ENCODE assay signal across 14 mouse cellular contexts in genomic region chr11:11691324-11692058, GRCm38 (mm10). TPM values are rescaled to one million over a fixed set of nuclear protein-coding genes. Genes with fewer than 3 reads are reported as not detected.
DNase-seq lines count a peak whose midpoint lies in the region; ATAC-seq and TF ChIP-seq lines count a peak whose summit lies in the region.
"Had no signal": no experiment of that assay in that cellular context is flagged by ENCODE, and none has a peak within 500 bp of the region (broad histone marks: within the 10 kb centered on the region; RNA-seq: fewer than 3 reads in every experiment).

No protein-coding gene starts in this region.

- WGBS in liver, adult 2 months: 77% methylated on average over 14 of the region's 14 CpGs
- 43% methylated on average over 14 of the region's 14 CpGs for WGBS in liver, embryonic 12.5 days (ENCODE audit: insufficient replicate concordance)
- WGBS in hindbrain, embryonic 13.5 days: 90% methylated on average over 14 of the region's 14 CpGs
- 93% methylated on average over 14 of the region's 14 CpGs for WGBS in forebrain, embryonic 13.5 days

- no peak for TF ChIP-seq POLR2A in liver, adult 2 months (IDR thresholded peaks at IDR 0.05; ENCODE audit: extremely low read depth, insufficient read depth, low read length)
- peak; percentile 68 for TF ChIP-seq POLR2A in CH12.LX (IDR thresholded peaks at IDR 0.05; ENCODE audit: low read depth, low read length)

- H3K9ac ChIP-seq in liver, adult 2 months (ENCODE audit: low read depth, low read length): no peak overlapping the region
- H3K9ac ChIP-seq in CH12.LX (ENCODE audit: insufficient read depth, low read depth): peak overlapping the region; percentile 99
- peak overlapping the region; percentile 19; the same call in 1 of the 2 replicates for H3K9ac ChIP-seq in liver, embryonic 12.5 days
- H3K9ac ChIP-seq in hindbrain, embryonic 13.5 days: no peak overlapping the region
- H3K9ac ChIP-seq in forebrain, embryonic 13.5 days: no peak overlapping the region
- H3K9ac ChIP-seq: embryonic facial prominence, embryonic 15.5 days had no signal

- dilution Hi-C loops in CH12.LX (cut with MboI; ENCODE audit: extremely low pct_ligation_motif_present, extremely low pct_unique_long_range_greater_than_20kb, low sequenced_read_pairs): no loop called here

- H3K27ac ChIP-seq in liver, adult 2 months (replicated peaks; ENCODE audit: insufficient read depth, low read depth, low read length): no peak overlapping the region
- H3K27ac ChIP-seq in CH12.LX (ENCODE audit: insufficient read depth, low read depth): peak overlapping the region; percentile 90
- peak overlapping the region; percentile 89 for H3K27ac ChIP-seq in liver, embryonic 12.5 days
- H3K27ac ChIP-seq in hindbrain, embryonic 13.5 days: no peak overlapping the region
- no peak overlapping the region for H3K27ac ChIP-seq in forebrain, embryonic 13.5 days
- H3K27ac ChIP-seq: embryonic facial prominence, embryonic 15.5 days had no signal

- no peak for TF ChIP-seq CTCF in liver, adult 2 months (IDR thresholded peaks at IDR 0.05; ENCODE audit: low read depth, low read length)
- no peak for TF ChIP-seq CTCF in CH12.LX (conservative IDR thresholded peaks at IDR 0.05 in 1 of 2, IDR thresholded peaks at IDR 0.05 in 1 of 2; ENCODE audit: low read depth in 2 of 2, low read length in 2 of 2)

- no peaks in the 10 kb centered on the region for H3K79me2 ChIP-seq in liver, adult 2 months (ENCODE audit: control insufficient read depth, insufficient read depth, low read length)
- peaks cover 45% of the 10 kb centered on the region for H3K79me2 ChIP-seq in CH12.LX (replicated peaks; ENCODE audit: control insufficient read depth, extremely low read depth, insufficient read depth, poor library complexity, severe bottlenecking)

- in situ Hi-C loops in CH12.LX (cut with MboI; ENCODE audit: low pct_ligation_motif_present, low pct_unique_long_range_greater_than_20kb, low sequenced_read_pairs): loop anchor here (25.0 kb wide), 1 partner anchor 271 kb away; no protein-coding TSS in a partner anchor

- peaks cover 2% of the 10 kb centered on the region; the same call in 1 of the 2 replicates for H3K27me3 ChIP-seq in liver, adult 2 months (ENCODE audit: control insufficient read depth, insufficient read depth, low read length)
- no peaks in the 10 kb centered on the region for H3K27me3 ChIP-seq in CH12.LX (replicated peaks)
- H3K27me3 ChIP-seq in liver, embryonic 12.5 days (replicated peaks): no peaks in the 10 kb centered on the region
- H3K27me3 ChIP-seq in hindbrain, embryonic 13.5 days: peaks cover 30% of the 10 kb centered on the region
- peaks cover 14% of the 10 kb centered on the region for H3K27me3 ChIP-seq in forebrain, embryonic 13.5 days

- no peak for ATAC-seq in liver, embryonic 12.5 days
- ATAC-seq in neutrophil, adult 5-6 weeks (ENCODE audit: extremely low read depth, insufficient number of reproducible peaks, low FRiP score, poor library complexity, severe bottlenecking): peak; percentile 51; the same call in 1 of the 2 replicates
- ATAC-seq in hindbrain, embryonic 13.5 days (ENCODE audit: low FRiP score): no peak
- no peak for ATAC-seq in forebrain, embryonic 13.5 days

- H3K36me3 ChIP-seq in liver, adult 2 months (ENCODE audit: control insufficient read depth, insufficient read depth, low read length): no peaks in the 10 kb centered on the region
- H3K36me3 ChIP-seq in CH12.LX (replicated peaks in 1 of 2; ENCODE audit: control insufficient read depth in 1 of 2, insufficient read depth in 1 of 2, low read length in 1 of 2): peaks cover 0 to 16% of the 10 kb centered on the region in 2 experiments
- peaks cover 13% of the 10 kb centered on the region; the same call in 1 of the 2 replicates for H3K36me3 ChIP-seq in liver, embryonic 12.5 days
- H3K36me3 ChIP-seq in hindbrain, embryonic 13.5 days: no peaks in the 10 kb centered on the region
- no peaks in the 10 kb centered on the region for H3K36me3 ChIP-seq in forebrain, embryonic 13.5 days (ENCODE audit: poor library complexity, severe bottlenecking)
- H3K36me3 ChIP-seq: embryonic facial prominence, embryonic 15.5 days had no signal

- no peak overlapping the region for H3K4me3 ChIP-seq in liver, adult 2 months (ENCODE audit: insufficient read depth, low read depth, low read length)
- H3K4me3 ChIP-seq in CH12.LX (replicated peaks in 1 of 3; ENCODE audit: low read depth in 2 of 3, low read length in 2 of 3, poor library complexity in 1 of 3): peak overlapping the region; percentile 44 to 53 (median 51)
- H3K4me3 ChIP-seq in liver, embryonic 12.5 days: peak overlapping the region; percentile 34
- no peak overlapping the region for H3K4me3 ChIP-seq in hindbrain, embryonic 13.5 days
- H3K4me3 ChIP-seq in forebrain, embryonic 13.5 days: no peak overlapping the region
- H3K4me3 ChIP-seq: embryonic facial prominence, embryonic 15.5 days had no signal

- no peak; the same call in 1 of the 2 replicates for TF ChIP-seq RAD21 in CH12.LX (IDR thresholded peaks at IDR 0.05; ENCODE audit: low read depth, low read length)

- H3K9me3 ChIP-seq in CH12.LX (replicated peaks; ENCODE audit: low read length): peaks cover 2% of the 10 kb centered on the region
- H3K9me3 ChIP-seq in liver, embryonic 12.5 days (replicated peaks): no peaks in the 10 kb centered on the region
- H3K9me3 ChIP-seq in hindbrain, embryonic 13.5 days: no peaks in the 10 kb centered on the region
- H3K9me3 ChIP-seq in forebrain, embryonic 13.5 days (replicated peaks): no peaks in the 10 kb centered on the region
- H3K9me3 ChIP-seq: embryonic facial prominence, embryonic 15.5 days had no signal

- no peaks in the 10 kb centered on the region for H3K4me1 ChIP-seq in liver, adult 2 months (ENCODE audit: control insufficient read depth, insufficient read depth, low read length)
- peaks cover 25 to 67% of the 10 kb centered on the region in 2 experiments for H3K4me1 ChIP-seq in CH12.LX (ENCODE audit: control insufficient read depth in 1 of 2, insufficient read depth in 2 of 2)
- H3K4me1 ChIP-seq in liver, embryonic 12.5 days: peaks cover 77% of the 10 kb centered on the region
- H3K4me1 ChIP-seq in hindbrain, embryonic 13.5 days (replicated peaks): peaks cover 5% of the 10 kb centered on the region
- H3K4me1 ChIP-seq in forebrain, embryonic 13.5 days: peaks cover 1% of the 10 kb centered on the region

- peak; percentile 18 for DNase-seq in liver, adult 2 months (ENCODE audit: extremely low read depth, low read depth, low spot score)
- no peak for DNase-seq in liver
- DNase-seq in CH12.LX (ENCODE audit: extremely low read depth): peak; percentile 81
- no peak for DNase-seq in left cerebral cortex, postnatal 14 days (ENCODE audit: low spot score in 2 of 2)
- DNase-seq: cerebellum, postnatal 14 days; heart, postnatal 4 days; kidney, adult 2 months; lung, postnatal 10 days; right cerebral cortex, postnatal 25 days had no signal

- intact Hi-C loops in left cerebral cortex, postnatal 14 days (cut with DNase I): no loop called here

- 0 out of 2 replicates have a peak, but pooled peaks have one; percentile 47 for TF ChIP-seq EP300 in CH12.LX (IDR thresholded peaks at IDR 0.05; ENCODE audit: low read length)

- H3K4me2 ChIP-seq in CH12.LX (ENCODE audit: insufficient read depth, low read depth, poor library complexity, severe bottlenecking): peak overlapping the region; percentile 25
- peak overlapping the region; percentile 96 for H3K4me2 ChIP-seq in liver, embryonic 12.5 days
- H3K4me2 ChIP-seq in hindbrain, embryonic 13.5 days: no peak overlapping the region
- no peak overlapping the region for H3K4me2 ChIP-seq in forebrain, embryonic 13.5 days
- H3K4me2 ChIP-seq: embryonic facial prominence, embryonic 15.5 days had no signal

TF ChIP-seq in CH12.LX, 34 proteins besides CTCF, POLR2A, EP300 and RAD21 (continues in another document):
- peak; percentile 25; the same call in 1 of the 2 replicates for TF ChIP-seq TCF12 (IDR thresholded peaks at IDR 0.05; ENCODE audit: low read depth, low read length)
- TF ChIP-seq JUND (conservative IDR thresholded peaks at IDR 0.05; ENCODE audit: low read depth, low read length): no peak; the same call in 1 of the 2 replicates
- TF ChIP-seq RCOR1 (conservative IDR thresholded peaks at IDR 0.05; ENCODE audit: low read depth, low read length): no peak
- TF ChIP-seq CHD2 (IDR thresholded peaks at IDR 0.05; ENCODE audit: low read length): no peak
- peak; percentile 43; the same call in 1 of the 2 replicates for TF ChIP-seq BHLHE40 (IDR thresholded peaks at IDR 0.05; ENCODE audit: low read depth, low read length)
- peak; percentile 97 for TF ChIP-seq TBP (conservative IDR thresholded peaks at IDR 0.05; ENCODE audit: low read depth, low read length)
- TF ChIP-seq GABPA (IDR thresholded peaks at IDR 0.05; ENCODE audit: insufficient replicate concordance, low read depth, low read length): no peak
- peak; percentile 1; the same call in 1 of the 2 replicates for TF ChIP-seq SMC3 (IDR thresholded peaks at IDR 0.05; ENCODE audit: low read depth, low read length)
- TF ChIP-seq IRF4 (IDR thresholded peaks at IDR 0.05; ENCODE audit: low read depth, low read length): no peak
- TF ChIP-seq SIN3A (IDR thresholded peaks at IDR 0.05; ENCODE audit: low read length): no peak
- no peak; the same call in 1 of the 2 replicates for TF ChIP-seq ELF1 (IDR thresholded peaks at IDR 0.05; ENCODE audit: low read depth, low read length)
- TF ChIP-seq USF2 (conservative IDR thresholded peaks at IDR 0.05; ENCODE audit: low read depth, low read length): no peak
- peak; percentile 91 for TF ChIP-seq POLR2AphosphoS2 (IDR thresholded peaks at IDR 0.05; ENCODE audit: low read depth, low read length)
- TF ChIP-seq KAT2A (IDR thresholded peaks at IDR 0.05; ENCODE audit: insufficient replicate concordance, low read length): no peak
- TF ChIP-seq CHD1 (IDR thresholded peaks at IDR 0.05; ENCODE audit: low read depth, low read length): peak; percentile 90
- TF ChIP-seq PAX5 (IDR thresholded peaks at IDR 0.05; ENCODE audit: low read length): no peak
- no peak for TF ChIP-seq UBTF (IDR thresholded peaks at IDR 0.05; ENCODE audit: low read depth, low read length)
- TF ChIP-seq JUN (IDR thresholded peaks at IDR 0.05; ENCODE audit: insufficient read depth, low read depth, low read length): no peak
- TF ChIP-seq NRF1 (IDR thresholded peaks at IDR 0.05; ENCODE audit: low read depth, low read length): no peak

RNA-seq across cellular contexts. Expression of gene Ikzf1, which starts 6.7 kb away (rescaled TPM):
- 1.2 and 1.9 TPM in 2 replicates for total RNA-seq in liver, adult 2 months (2014; rRNA removed)
- 3.3 and 3.5 TPM in 2 replicates for polyA plus RNA-seq in liver, adult 2 months (2012; rRNA removed)
- total RNA-seq in CH12.LX (2012; rRNA removed) (44.0 and 51.2 TPM in 2 replicates), CH12.LX (2014; rRNA removed) (27.8 and 33.1 TPM in 2 replicates)
- 56.8 and 68.7 TPM in 2 replicates for polyA plus RNA-seq in CH12.LX (2012; ENCODE audit: insufficient read length, low read depth)
- 59.1 and 61.0 TPM in 2 replicates for polyA plus RNA-seq in liver, embryonic 12.5 days (2016; fragmentation: Nextera tagmentation; extraction: Ambion mirVana)
- total RNA-seq in neutrophil, adult 5-6 weeks (2017): 125 and 150 TPM in 2 replicates
- 1 to 10 TPM; 3.4 to 4.0 TPM for total RNA-seq in left cerebral cortex, postnatal 14 days (2021)
- polyA plus RNA-seq in hindbrain, embryonic 13.5 days (2015; fragmentation: Nextera tagmentation; extraction: Ambion mirVana): 0.74 and 1.1 TPM in 2 replicates
- 0.63 TPM in 2 replicates for polyA plus RNA-seq in forebrain, embryonic 13.5 days (2015; fragmentation: Nextera tagmentation; extraction: Ambion mirVana)

Comparison
In these comparisons a context has a peak if more than half of its experiments do, and no peak if none do; other contexts are left out.
1. DNase-seq: peak in liver, adult 2 months (single experiment) and CH12.LX (single experiment); none in liver (single experiment) and left cerebral cortex, postnatal 14 days (0 of 2).
2. H3K27ac ChIP-seq: peak in CH12.LX (single experiment) and liver, embryonic 12.5 days (single experiment); none in liver, adult 2 months (single experiment), hindbrain, embryonic 13.5 days (single experiment) and forebrain, embryonic 13.5 days (single experiment).
3. H3K4me3 ChIP-seq: peak in CH12.LX (3 of 3) and liver, embryonic 12.5 days (single experiment); none in liver, adult 2 months (single experiment), hindbrain, embryonic 13.5 days (single experiment) and forebrain, embryonic 13.5 days (single experiment).
4. H3K9ac ChIP-seq: peak in CH12.LX (single experiment) and liver, embryonic 12.5 days (single experiment); none in liver, adult 2 months (single experiment), hindbrain, embryonic 13.5 days (single experiment) and forebrain, embryonic 13.5 days (single experiment).
5. RNA of gene Ikzf1, which starts 6.7 kb away (polyA plus RNA-seq): 56.8 to 68.7 TPM in CH12.LX and 59.1 to 61.0 TPM in liver, embryonic 12.5 days; 3.3 to 3.5 TPM in liver, adult 2 months, 0.74 to 1.1 TPM in hindbrain, embryonic 13.5 days and 0.63 TPM in forebrain, embryonic 13.5 days; every median in the first group is over 10 times any median in the second.
6. H3K4me2 ChIP-seq: peak in CH12.LX (single experiment) and liver, embryonic 12.5 days (single experiment); none in hindbrain, embryonic 13.5 days (single experiment) and forebrain, embryonic 13.5 days (single experiment).